Mouse (Mus musculus) testis, adult 2 months (tissue): ENCODE results near the gene Nacad.

Source experiments
- CTCF ChIP-seq: fragments of 200-500 bp; IDR thresholded peaks from 2 replicates; pipeline ENCODE4 v1.5.1; 2012; ENCODE audit warnings: low read depth, mild to moderate bottlenecking, inconsistent platforms, low read length, moderate library complexity; ENCODE audit not compliant: control insufficient read depth, insufficient read depth, insufficient replicate concordance
- POLR2A ChIP-seq: fragments of 200-500 bp; IDR thresholded peaks from 2 replicates; pipeline ENCODE4 v1.6.1; 2012; ENCODE audit warnings: low read depth, mild to moderate bottlenecking, inconsistent platforms, low read length, moderate library complexity; ENCODE audit not compliant: control insufficient read depth

DNA sequence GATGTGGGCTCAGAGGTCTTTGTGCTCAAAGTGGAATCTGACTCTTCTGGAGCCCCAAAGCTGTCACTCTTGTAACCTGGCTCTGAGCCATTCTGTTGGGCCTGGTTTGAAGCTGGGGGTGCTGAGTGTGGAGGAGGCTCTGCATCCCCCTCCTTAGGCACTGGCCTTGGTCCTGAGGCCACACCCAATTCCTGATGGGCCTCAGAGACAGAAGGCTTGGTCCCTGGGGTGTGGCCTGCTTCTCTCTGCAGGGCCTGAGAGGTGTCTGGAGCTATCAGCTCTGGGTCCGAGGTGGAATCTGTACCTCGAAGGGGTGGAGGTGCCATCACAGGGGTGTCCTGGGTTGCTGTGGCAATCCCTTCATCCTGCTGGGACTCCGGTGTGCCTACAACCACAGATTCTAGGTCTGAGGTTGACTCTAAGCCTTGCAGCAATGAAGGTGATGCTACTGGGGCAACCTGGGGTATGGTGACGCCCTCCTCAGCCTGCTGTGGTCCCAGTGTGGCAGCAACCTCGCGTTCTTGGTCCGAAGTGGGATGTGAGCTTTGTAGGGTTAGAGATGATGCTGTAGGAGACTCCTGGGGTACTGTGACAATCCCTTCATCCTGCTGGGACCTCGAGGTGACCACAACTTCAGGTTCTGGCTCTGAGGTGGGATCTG lies 5.4 kb downstream of the Nacad start:
- TF ChIP-seq CTCF (no peak), POLR2A (no peak)
